Comparison of ENCODE assay signal across 8 mouse cellular contexts in the genomic region with DNA sequence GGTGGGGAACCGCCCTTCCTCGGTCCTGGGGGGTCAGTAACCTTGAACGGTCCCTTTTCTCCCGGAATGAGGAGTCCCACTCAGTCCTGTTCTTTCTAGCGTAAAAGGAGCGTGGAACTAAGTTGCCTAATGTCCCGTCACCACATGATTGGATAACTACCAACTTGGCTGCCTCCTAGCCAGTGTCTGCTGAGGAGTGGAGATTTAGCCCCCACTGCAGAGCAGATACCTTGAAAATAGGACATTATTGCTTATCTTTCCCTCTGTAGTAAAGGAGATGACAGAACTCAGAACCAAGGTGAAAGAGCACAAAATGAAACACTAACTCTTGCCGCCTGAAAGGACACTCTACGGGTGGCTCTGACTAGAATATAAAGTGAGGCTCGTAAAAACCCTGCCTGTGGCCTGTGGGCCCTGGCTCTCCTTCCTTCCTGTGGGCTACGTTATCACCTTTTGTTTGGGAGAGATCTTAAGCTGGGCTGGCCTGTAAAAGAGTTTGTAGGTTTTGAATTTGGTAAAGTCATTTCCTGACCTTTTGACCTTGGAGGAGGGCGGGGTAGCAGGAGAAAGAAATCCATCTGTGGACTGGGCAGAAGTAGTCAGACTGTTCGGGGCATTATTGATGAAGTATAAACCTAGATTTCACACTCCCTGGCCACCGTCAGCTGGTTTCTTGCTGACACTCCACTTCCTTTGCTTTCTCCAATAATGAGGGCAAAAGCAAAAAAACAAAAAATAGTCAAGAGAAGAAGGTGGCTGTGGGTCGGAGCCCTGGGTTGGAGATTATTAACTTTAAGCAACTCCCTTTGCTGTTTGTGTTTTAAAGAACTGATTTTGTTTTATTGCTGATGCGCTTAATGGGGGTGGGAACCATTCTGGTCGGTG.
DNase-seq lines count a peak whose midpoint lies in the region; ATAC-seq and TF ChIP-seq lines count a peak whose summit lies in the region.

No protein-coding gene starts in this region.

- no peak overlapping the region for H3K4me2 ChIP-seq in midbrain, embryonic 12.5 days (replicated peaks)
- no peak overlapping the region for H3K4me2 ChIP-seq in midbrain, embryonic 14.5 days (ENCODE audit: low read length)
- H3K4me2 ChIP-seq in hindbrain, postnatal 0 days (ENCODE audit: low read depth, low read length) = peak overlapping the region; percentile 16; the same call in 1 of the 2 replicates
- peak overlapping the region; percentile 51 for H3K4me2 ChIP-seq in liver, postnatal 0 days (ENCODE audit: low read depth, low read length)
- H3K4me2 ChIP-seq in forebrain, embryonic 15.5 days (replicated peaks) = no peak overlapping the region

- no peak overlapping the region for H3K27ac ChIP-seq in midbrain, embryonic 12.5 days (replicated peaks)
- H3K27ac ChIP-seq in midbrain, embryonic 14.5 days (replicated peaks; ENCODE audit: low read depth, low read length) = no peak overlapping the region
- peak overlapping the region; percentile 58; the same call in 1 of the 2 replicates for H3K27ac ChIP-seq in hindbrain, postnatal 0 days
- H3K27ac ChIP-seq in liver, postnatal 0 days (ENCODE audit: low read depth) = peak overlapping the region; percentile 78
- H3K27ac ChIP-seq in forebrain, embryonic 15.5 days (replicated peaks) = no peak overlapping the region

- TF ChIP-seq CTCF in hindbrain, postnatal 0 days (IDR thresholded peaks at IDR 0.05; ENCODE audit: low read depth) = no peak
- TF ChIP-seq CTCF in liver, postnatal 0 days (IDR thresholded peaks at IDR 0.05; ENCODE audit: low read depth) = no peak

- no peaks in the 10 kb centered on the region for H3K36me3 ChIP-seq in midbrain, embryonic 12.5 days
- no peaks in the 10 kb centered on the region for H3K36me3 ChIP-seq in midbrain, embryonic 14.5 days (ENCODE audit: control insufficient read depth, insufficient read depth, low read length)
- no peaks in the 10 kb centered on the region for H3K36me3 ChIP-seq in hindbrain, postnatal 0 days (ENCODE audit: insufficient read depth, low read length)
- H3K36me3 ChIP-seq in liver, postnatal 0 days (replicated peaks; ENCODE audit: insufficient read depth, low read length) = no peaks in the 10 kb centered on the region
- no peaks in the 10 kb centered on the region for H3K36me3 ChIP-seq in forebrain, embryonic 15.5 days

- no peak for DNase-seq in midbrain, embryonic 14.5 days
- peak; percentile 66 for DNase-seq in embryo, embryonic 9.5 days (ENCODE audit: extremely low spot score)
- peak; percentile 52 for DNase-seq in hindbrain, postnatal 0 days (ENCODE audit: low spot score)
- no peak for DNase-seq in liver, postnatal 0 days
- DNase-seq in right cerebral cortex, adult 18-20 months = no peak
- no peak for DNase-seq in spleen, postnatal 10 days (ENCODE audit: low spot score in 2 of 2)

- ATAC-seq in midbrain, embryonic 12.5 days (ENCODE audit: low FRiP score, low read depth) = 0 out of 2 replicates have a peak, but pooled peaks have one; percentile 3
- ATAC-seq in midbrain, embryonic 14.5 days (ENCODE audit: low FRiP score, low TSS enrichment) = no peak
- ATAC-seq in hindbrain, postnatal 0 days = peak; percentile 39; the same call in 1 of the 2 replicates
- peak; percentile 21; the same call in 1 of the 2 replicates for ATAC-seq in liver, postnatal 0 days
- ATAC-seq in forebrain, embryonic 15.5 days (replicated peaks) = no peak

- H3K9ac ChIP-seq in midbrain, embryonic 12.5 days (replicated peaks) = no peak overlapping the region
- H3K9ac ChIP-seq in midbrain, embryonic 14.5 days (replicated peaks; ENCODE audit: low read length) = no peak overlapping the region
- H3K9ac ChIP-seq in hindbrain, postnatal 0 days (replicated peaks; ENCODE audit: low read length) = no peak overlapping the region
- H3K9ac ChIP-seq in liver, postnatal 0 days (replicated peaks) = peak overlapping the region; percentile 10; the same call in 1 of the 2 replicates
- H3K9ac ChIP-seq in forebrain, embryonic 15.5 days (replicated peaks) = no peak overlapping the region

- no peak overlapping the region for H3K4me3 ChIP-seq in midbrain, embryonic 12.5 days
- H3K4me3 ChIP-seq in midbrain, embryonic 14.5 days (replicated peaks; ENCODE audit: low read depth, low read length) = no peak overlapping the region
- no peak overlapping the region for H3K4me3 ChIP-seq in hindbrain, postnatal 0 days (ENCODE audit: low read length)
- no peak overlapping the region for H3K4me3 ChIP-seq in liver, postnatal 0 days (ENCODE audit: low read depth, low read length)
- no peak overlapping the region for H3K4me3 ChIP-seq in forebrain, embryonic 15.5 days

- H3K4me1 ChIP-seq in midbrain, embryonic 12.5 days = peaks cover 22% of the 10 kb centered on the region
- H3K4me1 ChIP-seq in midbrain, embryonic 14.5 days (ENCODE audit: control insufficient read depth, insufficient read depth, low read length) = peaks cover 7% of the 10 kb centered on the region; the same call in 1 of the 2 replicates
- H3K4me1 ChIP-seq in hindbrain, postnatal 0 days (ENCODE audit: insufficient read depth, low read length) = peaks cover 25% of the 10 kb centered on the region; the same call in 1 of the 2 replicates
- peaks cover 53% of the 10 kb centered on the region for H3K4me1 ChIP-seq in liver, postnatal 0 days (ENCODE audit: insufficient read depth)
- peaks cover 26% of the 10 kb centered on the region for H3K4me1 ChIP-seq in forebrain, embryonic 15.5 days

- no peaks in the 10 kb centered on the region for H3K9me3 ChIP-seq in midbrain, embryonic 12.5 days
- no peaks in the 10 kb centered on the region for H3K9me3 ChIP-seq in midbrain, embryonic 14.5 days (ENCODE audit: control insufficient read depth, low read length)
- H3K9me3 ChIP-seq in hindbrain, postnatal 0 days (ENCODE audit: low read length) = no peaks in the 10 kb centered on the region
- no peaks in the 10 kb centered on the region for H3K9me3 ChIP-seq in liver, postnatal 0 days (ENCODE audit: low read length)
- no peaks in the 10 kb centered on the region for H3K9me3 ChIP-seq in forebrain, embryonic 15.5 days

- TF ChIP-seq EP300 in liver, postnatal 0 days (IDR thresholded peaks at IDR 0.05; ENCODE audit: low read depth) = peak; percentile 11; the same call in 1 of the 2 replicates

- H3K27me3 ChIP-seq in midbrain, embryonic 12.5 days = no peaks in the 10 kb centered on the region
- H3K27me3 ChIP-seq in midbrain, embryonic 14.5 days (ENCODE audit: control insufficient read depth, insufficient read depth, low read length) = no peaks in the 10 kb centered on the region
- H3K27me3 ChIP-seq in hindbrain, postnatal 0 days (ENCODE audit: insufficient read depth, low read length) = no peaks in the 10 kb centered on the region
- no peaks in the 10 kb centered on the region for H3K27me3 ChIP-seq in liver, postnatal 0 days (ENCODE audit: insufficient read depth, low read length)
- H3K27me3 ChIP-seq in forebrain, embryonic 15.5 days = no peaks in the 10 kb centered on the region

- WGBS in midbrain, embryonic 12.5 days = 33% methylated on average over 17 of the region's 17 CpGs
- WGBS in midbrain, embryonic 14.5 days = 34% methylated on average over 17 of the region's 17 CpGs
- WGBS in hindbrain, postnatal 0 days = 41% methylated on average over 17 of the region's 17 CpGs
- 19% methylated on average over 17 of the region's 17 CpGs for WGBS in liver, postnatal 0 days (ENCODE audit: insufficient replicate concordance)
- 36% methylated on average over 17 of the region's 17 CpGs for WGBS in forebrain, embryonic 15.5 days

Comparison
In these comparisons a context has a peak if more than half of its experiments do, and no peak if none do; other contexts are left out.
1. ATAC-seq: peak in midbrain, embryonic 12.5 days (single experiment), hindbrain, postnatal 0 days (single experiment) and liver, postnatal 0 days (single experiment); none in midbrain, embryonic 14.5 days (single experiment) and forebrain, embryonic 15.5 days (single experiment).
2. H3K27ac ChIP-seq: peak in hindbrain, postnatal 0 days (single experiment) and liver, postnatal 0 days (single experiment); none in midbrain, embryonic 12.5 days (single experiment), midbrain, embryonic 14.5 days (single experiment) and forebrain, embryonic 15.5 days (single experiment).
3. H3K4me2 ChIP-seq: peak in hindbrain, postnatal 0 days (single experiment) and liver, postnatal 0 days (single experiment); none in midbrain, embryonic 12.5 days (single experiment), midbrain, embryonic 14.5 days (single experiment) and forebrain, embryonic 15.5 days (single experiment).
4. DNase-seq: peak in embryo, embryonic 9.5 days (single experiment) and hindbrain, postnatal 0 days (single experiment); none in midbrain, embryonic 14.5 days (single experiment), liver, postnatal 0 days (single experiment), right cerebral cortex, adult 18-20 months (single experiment) and spleen, postnatal 10 days (0 of 2).